Mouse (Mus musculus) cerebellum, postnatal 4 days (tissue): ENCODE data around the gene Hpca.

Source experiments
- DNase-seq, 2 experiments: peaks; one replicate each; pipeline ENCODE4 v3.0.0; 2022; ENCODE audit warnings: low spot score in 2 of 2, mixed read lengths in 1 of 2

The Hpca gene

DNA sequence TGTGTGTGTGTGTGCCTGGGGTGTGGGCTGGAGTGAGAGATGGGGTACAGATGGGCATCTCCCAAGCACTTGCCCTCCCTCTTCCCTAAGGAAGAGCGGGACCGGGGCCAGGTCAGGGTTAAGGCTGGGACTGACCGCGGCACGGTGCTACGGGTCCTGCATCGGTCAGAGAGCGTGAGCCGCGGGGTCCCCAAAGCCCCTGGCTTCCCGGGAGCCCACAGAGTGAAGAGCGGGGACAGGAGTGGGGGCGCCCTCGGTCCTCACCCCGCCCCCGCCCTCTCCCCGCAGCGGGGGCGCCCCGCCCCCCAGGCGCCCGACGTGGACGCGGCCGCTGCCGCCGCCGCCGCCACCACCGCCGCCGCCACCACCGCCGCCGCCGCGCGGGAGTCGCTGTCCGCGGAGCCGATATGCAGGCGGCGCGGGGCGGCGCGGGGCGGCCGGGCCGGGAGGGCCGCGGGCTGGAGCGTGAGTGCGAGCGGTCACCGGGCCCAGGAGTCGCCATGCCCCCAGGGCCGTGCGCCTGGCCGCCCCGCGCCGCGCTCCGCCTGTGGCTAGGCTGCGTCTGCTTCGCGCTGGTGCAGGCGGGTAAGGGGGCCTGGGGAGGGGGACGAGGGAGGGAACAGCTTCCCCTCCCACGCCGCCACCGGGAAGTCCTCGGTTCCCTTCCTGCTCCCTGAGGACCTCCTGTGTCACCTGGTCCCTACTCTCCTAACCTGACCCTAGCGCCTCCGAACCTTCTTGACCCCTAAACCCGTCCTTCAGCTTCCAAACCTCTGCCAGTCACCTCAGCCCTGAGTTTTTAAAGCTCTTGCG, 14.9 kb upstream of the Hpca start, which contains the start of gene Fndc5:
TSS of gene Fndc5 (plus strand) at position 421 of the 813 bp plus-strand sequence.
- DNase-seq, result no peak

GRCm38 (mm10) chr4:129136189-129136578, 14.3 kb upstream of the Hpca start:
- DNase-seq, result no peak

- no peak for DNase-seq
Measured at GRCm38 (mm10) chr4:129135637-129136036, 13.8 kb upstream of the Hpca start.

DNA sequence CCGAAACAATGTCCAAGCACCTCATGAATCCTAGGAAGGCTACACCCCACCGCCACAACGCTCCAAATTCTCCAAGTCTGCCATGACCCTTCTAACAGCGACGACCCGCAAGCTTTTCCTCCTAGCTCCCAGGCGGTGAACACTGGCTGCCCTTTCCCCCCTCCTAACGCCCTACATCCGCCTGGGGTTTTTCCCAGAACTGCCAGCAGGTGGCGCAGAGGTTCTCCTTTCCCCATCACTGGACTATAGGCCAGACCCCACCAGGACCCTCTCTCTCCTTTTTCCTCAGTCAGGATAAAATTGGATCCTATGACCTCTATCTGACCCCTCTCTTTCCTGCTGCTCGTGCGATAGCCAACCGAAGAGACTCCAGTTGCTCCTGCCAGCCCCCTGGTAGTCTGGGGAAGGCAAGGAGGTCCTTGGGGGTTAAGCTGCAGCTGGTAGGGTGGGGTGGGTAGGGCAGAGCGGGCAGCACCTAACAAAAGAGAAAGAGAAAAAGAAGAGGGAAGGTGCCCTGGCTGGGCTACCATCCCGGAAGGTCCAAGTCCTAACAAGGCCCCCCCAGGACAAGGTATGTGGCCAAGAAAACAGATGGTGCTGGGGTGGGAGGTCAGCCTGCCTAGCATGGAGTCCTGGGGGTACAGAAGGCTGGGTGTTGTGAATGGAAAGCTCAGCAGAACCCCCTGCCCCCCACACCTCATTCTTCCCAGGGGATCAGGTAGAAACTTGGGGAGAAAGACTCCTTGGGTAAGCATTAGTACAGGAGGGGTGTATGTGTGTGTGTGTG, 13.2 kb upstream of the Hpca start:
- peak; percentile 74 to 90 for DNase-seq

DNA sequence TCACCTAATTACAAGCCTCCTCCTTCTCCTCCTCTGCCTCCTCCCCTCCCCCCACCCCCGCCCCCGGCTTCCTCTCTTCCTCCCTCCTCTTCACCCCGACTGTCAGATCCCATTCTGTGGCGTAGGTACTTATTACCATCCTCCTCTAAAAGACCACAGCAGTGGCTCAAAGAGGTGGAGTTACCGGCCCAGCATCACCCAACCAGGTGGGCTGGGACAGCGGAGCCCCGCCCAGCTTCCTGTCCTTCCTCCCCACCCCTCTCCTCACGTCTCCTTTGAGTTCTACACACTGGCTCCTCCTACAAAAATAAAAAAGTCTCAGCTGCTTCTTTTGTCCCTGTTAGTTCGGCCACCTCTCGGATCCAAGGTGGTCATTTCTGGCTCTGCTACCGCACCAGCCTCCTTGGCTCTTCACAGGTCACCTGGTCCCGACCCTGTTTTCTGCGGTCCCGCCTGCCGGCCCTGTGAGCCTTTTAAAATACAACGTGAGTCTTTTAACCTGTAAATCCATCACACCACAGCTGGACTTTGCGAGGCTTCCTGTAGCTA, 9.0 kb upstream of the Hpca start:
- no peak for DNase-seq

GRCm38 (mm10) chr4:129130149-129130548, 8.3 kb upstream of the Hpca start:
- peak in 1 of 2 experiments; percentile 63 for DNase-seq

GRCm38 (mm10) chr4:129129387-129129786, 7.6 kb upstream of the Hpca start:
- no peak for DNase-seq

- no peak for DNase-seq
Measured at GRCm38 (mm10) chr4:129128582-129129338, 6.9 kb upstream of the Hpca start.

- DNase-seq, result peak in 1 of 2 experiments; percentile 74
Measured at GRCm38 (mm10) chr4:129125736-129126451, 4.1 kb upstream of the Hpca start.

GRCm38 (mm10) chr4:129124652-129125146, 2.9 kb upstream of the Hpca start:
- peak in 1 of 2 experiments; percentile 77 for DNase-seq

DNA sequence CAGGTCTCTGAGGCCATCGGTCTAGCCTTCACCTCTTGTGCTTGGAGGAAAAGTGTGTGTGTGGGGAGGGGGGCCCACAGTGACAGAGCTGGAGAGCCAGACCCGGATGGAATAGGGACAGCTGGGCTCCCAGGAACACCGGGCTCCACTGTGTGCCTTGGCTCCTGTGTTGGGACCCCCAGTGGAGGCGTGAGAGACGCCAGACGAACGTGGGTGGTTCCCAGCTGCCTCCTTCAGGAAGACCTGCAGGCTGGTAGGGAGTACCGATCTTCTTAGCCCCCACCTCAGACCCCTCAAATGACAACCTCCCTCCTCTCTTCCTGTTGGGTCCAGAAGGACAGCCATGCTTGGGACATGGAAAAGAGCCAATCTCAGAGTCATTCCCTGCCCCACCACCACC, 883 bp upstream of the Hpca start:
- DNase-seq, result no peak

GRCm38 (mm10) chr4:129122107-129122506, 271 bp upstream of the Hpca start:
- no peak for DNase-seq

GRCm38 (mm10) chr4:129120520-129121445, 1.1 kb downstream of the Hpca start:
- peak in 1 of 2 experiments; percentile 62 for DNase-seq

GRCm38 (mm10) chr4:129119708-129120107, 2.1 kb downstream of the Hpca start:
- no peak for DNase-seq

DNA sequence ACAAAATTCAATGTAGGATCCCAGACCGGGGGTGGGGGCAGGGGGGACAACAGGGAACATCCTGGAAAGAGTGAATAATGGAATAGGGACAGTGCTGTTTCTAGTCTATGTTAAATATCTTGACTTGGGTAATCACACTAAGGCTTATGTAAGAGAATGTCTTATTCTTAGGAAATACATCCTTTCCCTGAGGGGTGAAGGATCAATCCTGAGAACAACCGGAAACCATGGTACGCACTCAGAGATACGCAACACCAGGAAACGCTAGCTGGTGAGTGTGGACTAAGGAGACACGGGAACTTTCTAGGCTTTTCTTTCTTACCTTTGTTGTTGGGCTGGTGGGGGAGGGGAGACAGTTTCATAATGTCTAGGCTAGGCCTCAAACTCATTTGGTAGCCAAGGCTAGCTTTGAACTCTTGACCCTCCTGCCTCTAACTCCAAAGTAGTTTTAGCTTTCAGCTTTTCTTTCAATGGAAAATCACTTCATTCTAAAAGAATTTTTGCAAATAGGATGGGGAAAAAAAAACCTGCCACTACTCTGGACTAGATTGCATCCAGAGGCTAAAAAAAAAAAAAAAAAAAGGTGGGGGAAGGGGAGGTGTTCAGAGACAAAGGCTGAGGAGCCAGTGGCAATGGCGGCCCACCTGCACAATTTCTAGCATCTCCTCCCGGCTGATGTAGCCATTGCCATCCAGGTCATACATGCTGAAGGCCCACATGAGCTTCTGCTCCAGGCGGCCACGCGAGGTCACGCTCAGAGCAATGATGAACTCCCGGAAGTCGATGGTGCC, 3.9 kb downstream of the Hpca start:
- no peak for DNase-seq

GRCm38 (mm10) chr4:129116703-129117102, 5.1 kb downstream of the Hpca start:
- DNase-seq, result no peak

DNA sequence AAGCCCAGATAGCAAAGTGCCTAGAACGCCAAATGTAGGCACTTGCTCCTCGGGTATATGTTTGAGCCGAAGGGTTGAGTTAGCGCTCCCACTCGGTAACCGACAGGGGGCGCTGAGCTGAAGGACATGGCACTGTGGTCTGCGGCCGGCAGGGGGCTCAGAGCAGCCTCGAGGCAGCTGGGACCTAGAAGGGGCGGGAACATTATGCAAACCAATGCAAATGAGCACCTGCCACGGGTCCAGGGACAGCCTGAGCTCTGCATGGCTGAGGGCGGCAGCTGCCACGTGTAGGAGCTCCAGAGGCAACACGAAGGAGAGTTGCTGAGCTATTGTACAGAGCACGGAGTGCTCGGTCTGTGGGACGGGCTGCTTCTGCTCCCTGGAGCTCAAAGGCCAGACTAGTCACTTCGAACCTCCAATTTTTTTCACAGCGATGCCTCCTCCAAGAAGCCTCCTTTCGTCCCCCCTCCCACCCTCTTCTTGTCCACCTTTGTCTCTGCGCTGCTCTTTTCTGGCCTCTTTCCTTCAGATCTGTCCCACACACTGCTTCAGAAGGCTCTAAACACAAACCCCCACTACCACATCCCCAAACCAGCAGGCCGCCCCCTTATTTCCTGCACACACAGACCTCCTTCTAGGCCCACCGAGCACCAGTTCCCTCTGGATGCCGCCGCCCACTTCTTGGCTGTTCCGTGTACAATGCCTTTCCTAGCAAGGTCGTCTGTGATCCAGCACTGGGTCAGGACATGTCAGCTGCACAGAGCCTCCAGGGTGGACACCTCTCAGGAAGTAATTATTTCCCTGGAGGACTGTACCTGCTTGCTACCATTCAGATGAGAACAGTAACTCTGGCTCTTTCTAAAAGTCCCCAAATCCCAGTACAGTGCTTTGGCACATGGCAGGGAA, 8.5 kb downstream of the Hpca start:
- peak; percentile 84 to 95 for DNase-seq

DNA sequence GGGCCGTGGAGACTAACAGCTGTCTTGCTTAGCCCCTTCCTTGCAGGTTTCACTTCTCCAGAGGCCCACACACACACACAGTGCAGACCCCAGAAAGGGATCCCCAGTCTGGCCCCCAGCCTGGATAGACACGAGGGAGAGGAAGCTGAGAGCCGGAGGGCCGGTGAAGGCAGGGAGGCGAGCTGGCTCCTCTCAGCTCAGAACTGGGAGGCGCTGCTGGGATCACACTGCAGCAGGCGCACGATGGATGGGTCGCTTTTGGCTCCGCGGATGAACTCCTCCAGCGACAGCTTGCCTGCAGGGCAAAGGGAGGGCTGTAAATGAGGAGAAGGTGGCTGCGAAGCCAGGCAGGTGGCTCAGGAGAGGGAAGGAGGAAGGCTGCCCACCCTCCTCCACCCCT, 9.6 kb downstream of the Hpca start:
- DNase-seq, result no peak
